Mouse (Mus musculus) stomach, postnatal 0 days (tissue): Measurements from ENCODE around the gene Enpp7.

ENCODE experiments used
- CTCF ChIP-seq: IDR thresholded peaks from 2 replicates; pipeline ENCODE4 v1.5.1; 2016; ENCODE audit warnings: antibody characterized with exemption, low read depth, mild to moderate bottlenecking, moderate library complexity
- EP300 ChIP-seq: optimal IDR thresholded peaks from 2 replicates; pipeline ENCODE3; 2016; ENCODE audit warnings: antibody characterized with exemption

- no peak for TF ChIP-seq CTCF
- no peak for TF ChIP-seq EP300
Observed at GRCm38 (mm10) chr11:118999361-118999804, 11.4 kb downstream of the Enpp7 start.
